Mouse (Mus musculus) brown adipose tissue, adult 24 weeks (tissue): ENCODE results near the gene Soat2. TPM values are rescaled to one million over a fixed set of nuclear protein-coding genes. Genes with fewer than 3 reads are reported as not detected.
A peak's percentile ranks its signal among the peaks of the same experiment; 100 is the strongest.

ENCODE experiments used
- H3K27ac ChIP-seq: fragments of 200-500 bp; replicated peaks from 2 replicates; pipeline ENCODE4 v1.5.1; 2012; ENCODE audit warnings: low read depth, mild to moderate bottlenecking, low read length
- H3K4me1 ChIP-seq: fragments of 200-500 bp; 2 replicates; pipeline ENCODE4 v1.6.1; 2012; ENCODE audit warnings: low read length, mixed read lengths; ENCODE audit not compliant: control insufficient read depth, insufficient read depth, insufficient read length
- H3K4me3 ChIP-seq: fragments of 200-500 bp; 2 replicates; pipeline ENCODE4 v1.5.1; 2012; ENCODE audit warnings: low read depth, mild to moderate bottlenecking, low read length, moderate library complexity; ENCODE audit not compliant: insufficient read depth
- polyA plus RNA-seq: library from polyadenylated mRNA; stranded (reverse); fragments of >200 nt; gene quantifications from 2 replicates; pipeline ENCODE4 v1.2.4, GENCODE M21; 2012; ENCODE audit not compliant: missing spikeins, insufficient read depth, insufficient read length

Soat2 gene
- polyA plus RNA-seq, 1 experiment, result not detected

DNA sequence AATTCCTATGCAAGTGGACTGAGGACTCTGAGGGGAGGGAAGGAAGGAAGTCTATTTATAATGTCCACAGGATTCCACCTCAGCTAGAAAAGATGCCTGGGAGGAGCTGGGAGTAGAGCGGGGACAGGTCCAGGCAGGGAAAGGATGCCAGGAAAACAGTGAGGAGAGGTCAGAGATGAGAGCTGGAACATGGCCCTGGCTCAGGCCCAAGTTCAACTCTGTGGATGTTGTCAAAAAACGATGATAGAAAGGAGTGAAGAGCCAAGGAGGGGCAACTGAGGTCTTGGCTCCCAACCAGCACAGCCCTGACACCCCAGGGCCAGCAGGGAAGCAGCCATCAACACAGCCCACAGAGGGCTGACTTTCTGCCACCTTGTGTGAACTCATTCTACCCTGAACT is 24.0 kb upstream of the Soat2 start:
- H3K4me3 ChIP-seq, result no peak overlapping the region
- peaks cover 3% of the 10 kb centered on the region; the same call in 1 of the 2 replicates for H3K4me1 ChIP-seq
- no peak overlapping the region for H3K27ac ChIP-seq

DNA sequence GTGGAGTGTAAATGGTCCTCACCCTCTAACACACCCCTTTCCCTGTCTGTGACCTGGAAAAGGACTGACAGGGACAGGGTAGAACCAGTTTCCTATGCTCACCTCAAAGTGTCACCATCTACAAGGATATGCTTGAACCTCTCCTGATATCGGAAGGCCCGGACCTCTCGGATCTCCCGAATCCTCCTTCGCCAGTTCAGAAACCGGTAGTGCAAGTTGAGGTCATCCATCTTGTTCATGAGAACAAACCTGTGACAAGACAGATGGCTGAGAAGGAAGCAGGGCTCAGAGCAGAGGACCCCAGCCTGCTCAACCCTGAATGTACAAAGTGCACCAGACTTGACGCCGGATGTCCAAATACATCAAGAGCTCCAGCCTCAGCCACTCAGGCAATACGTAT is 17.0 kb upstream of the Soat2 start:
- peaks cover 5% of the 10 kb centered on the region for H3K4me1 ChIP-seq
- H3K4me3 ChIP-seq, result no peak overlapping the region
- H3K27ac ChIP-seq, result no peak overlapping the region

- Histone ChIP-seq H3K4me3 (no peak overlapping the region), H3K27ac (no peak overlapping the region), H3K4me1 (peaks cover 5% of the 10 kb centered on the region)
Observed at GRCm38 (mm10) chr15:102134709-102135108, 15.6 kb upstream of the Soat2 start.

- Histone ChIP-seq H3K27ac (no peak overlapping the region), H3K4me3 (peak overlapping the region; percentile 96), H3K4me1 (peaks cover 5% of the 10 kb centered on the region)
Observed at GRCm38 (mm10) chr15:102135522-102136128, 14.7 kb upstream of the Soat2 start.

- Histone ChIP-seq H3K4me1 (peaks cover 5% of the 10 kb centered on the region), H3K27ac (no peak within 1 kb of the TSS), H3K4me3 (peak within 1 kb of the TSS; percentile 96)
Observed at GRCm38 (mm10) chr15:102136129-102136758, 14.1 kb upstream of the Soat2 start, which contains the start of gene Spryd3. Gene Spryd3, minus strand, starts transcription at chr15:102136234.

- Histone ChIP-seq H3K4me1 (no peaks in the 10 kb centered on the region), H3K4me3 (no peak overlapping the region), H3K27ac (no peak overlapping the region)
Observed at GRCm38 (mm10) chr15:102141120-102141519, 9.2 kb upstream of the Soat2 start.

DNA sequence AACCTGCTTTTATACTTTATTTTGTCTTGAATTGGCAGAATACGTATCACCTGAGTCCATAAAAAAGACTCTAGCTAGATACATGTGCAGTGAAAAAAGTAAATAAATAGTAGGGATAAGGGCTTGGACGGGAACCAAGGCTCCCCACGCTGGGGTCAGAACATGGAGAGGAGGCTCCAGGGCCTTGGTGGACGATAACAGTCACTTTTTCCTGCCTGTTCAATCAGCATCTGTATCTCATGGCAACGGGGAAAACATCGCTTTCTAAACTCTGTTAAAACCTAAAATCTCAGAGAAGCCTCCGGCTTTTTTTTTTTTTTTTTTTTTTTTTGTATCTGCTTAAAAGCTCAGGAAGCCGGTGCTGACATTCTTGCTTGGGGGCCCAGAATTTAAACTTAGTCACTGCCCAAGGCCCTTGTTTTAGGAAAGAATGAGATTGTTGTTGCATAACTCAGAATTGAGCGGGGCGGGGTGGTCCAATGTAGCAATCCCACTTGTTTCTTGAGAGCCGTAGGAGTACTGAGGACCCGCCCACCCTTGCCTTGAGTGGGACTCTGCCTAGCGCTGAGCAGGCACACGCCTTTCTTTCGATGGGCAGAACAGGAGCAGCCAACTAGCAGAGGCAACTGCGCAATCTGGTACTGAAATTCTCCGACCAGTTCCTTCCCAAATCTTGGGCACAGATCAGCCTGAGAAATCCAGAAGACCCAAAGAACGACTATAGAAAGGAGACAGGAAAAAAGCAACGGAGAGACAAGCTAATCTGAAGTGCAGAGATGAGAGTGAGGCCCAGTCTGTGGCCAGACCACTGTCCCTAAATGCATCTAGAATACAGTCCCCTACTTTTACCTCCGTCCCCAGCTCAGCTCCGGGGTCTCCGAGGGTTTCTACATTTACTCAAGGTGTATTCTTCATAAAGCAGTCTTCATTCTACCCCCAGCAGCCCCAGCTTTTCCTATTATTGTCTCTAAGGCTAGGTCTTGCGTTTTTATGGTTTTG is 7.1 kb upstream of the Soat2 start:
- no peak overlapping the region for H3K4me3 ChIP-seq
- H3K27ac ChIP-seq, result no peak overlapping the region
- H3K4me1 ChIP-seq, result no peaks in the 10 kb centered on the region

DNA sequence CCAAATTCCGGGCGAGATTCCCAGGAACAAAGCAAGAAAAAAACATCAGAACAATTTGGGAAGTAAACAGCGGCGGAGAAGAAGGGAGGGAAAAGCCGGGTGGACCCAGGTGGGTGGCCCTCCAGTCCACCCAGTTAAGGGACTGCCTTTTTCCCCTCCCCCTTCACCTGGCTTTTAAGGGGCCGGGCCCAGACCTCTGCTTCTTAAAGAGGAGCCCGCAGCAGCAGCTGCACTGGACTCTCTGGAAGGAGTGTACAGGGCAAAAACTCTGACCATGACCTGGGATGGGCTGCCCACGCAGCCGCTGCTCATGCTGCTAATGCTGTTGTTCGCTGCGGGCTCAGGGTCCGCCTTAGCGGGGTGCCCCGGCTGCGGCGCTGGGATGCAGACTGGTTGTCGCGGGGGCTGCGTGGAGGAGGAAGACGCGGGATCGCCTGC is 6.0 kb upstream of the Soat2 start, which contains the start of gene Igfbp6:
Gene Igfbp6 (plus strand): TSS at position 89 of the 438 bp plus-strand sequence.
- H3K4me1 ChIP-seq, result no peaks in the 10 kb centered on the region
- H3K27ac ChIP-seq, result no peak within 1 kb of the TSS
- peak within 1 kb of the TSS; percentile 29 for H3K4me3 ChIP-seq

GRCm38 (mm10) chr15:102144726-102145125 is 5.6 kb upstream of the Soat2 start:
- Histone ChIP-seq H3K4me3 (peak overlapping the region; percentile 29; the same call in 1 of the 2 replicates), H3K4me1 (no peaks in the 10 kb centered on the region), H3K27ac (no peak overlapping the region)

DNA sequence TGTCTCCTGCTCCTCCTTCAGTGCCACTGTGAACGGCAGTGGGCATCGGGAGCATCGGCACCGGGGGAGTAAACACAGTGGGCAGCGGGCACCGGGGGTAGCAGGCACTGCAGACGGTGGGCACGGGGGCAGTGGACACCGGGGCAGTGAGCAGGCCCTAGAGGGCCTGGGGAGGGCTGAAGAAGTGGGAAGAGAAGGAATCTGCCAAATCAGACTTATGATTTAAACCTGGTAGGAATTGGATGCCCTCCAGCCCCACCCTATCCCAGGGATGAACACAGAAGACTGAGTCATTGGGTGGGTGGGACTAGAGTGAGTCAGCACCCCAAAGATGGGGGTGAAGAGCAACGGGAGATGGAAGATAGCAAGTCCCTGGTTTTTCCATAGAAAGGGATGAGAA is 5.0 kb upstream of the Soat2 start:
- Histone ChIP-seq H3K27ac (no peak overlapping the region), H3K4me3 (peak overlapping the region; percentile 29), H3K4me1 (no peaks in the 10 kb centered on the region)

DNA sequence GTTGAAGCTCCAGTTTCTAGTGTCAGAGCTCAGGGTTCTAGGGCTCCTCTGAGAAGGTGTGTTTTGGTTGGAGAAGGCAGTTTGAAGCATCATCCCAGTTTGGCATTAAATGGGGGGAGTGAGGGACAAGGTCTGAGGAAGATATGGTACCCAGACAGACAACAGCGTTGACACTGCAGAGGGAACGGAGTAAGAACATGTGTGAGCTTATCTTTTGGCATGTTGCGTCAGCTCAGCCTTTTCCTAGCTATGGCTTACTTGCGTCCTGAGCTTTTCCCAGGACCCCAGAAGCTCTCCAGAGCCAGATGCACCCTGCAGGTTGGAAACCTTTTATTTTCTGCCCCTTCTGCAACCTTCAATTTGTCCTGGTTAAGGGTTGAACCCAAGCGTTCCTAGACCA is 4.2 kb upstream of the Soat2 start:
- no peak overlapping the region for H3K27ac ChIP-seq
- no peaks in the 10 kb centered on the region for H3K4me1 ChIP-seq
- H3K4me3 ChIP-seq, result no peak overlapping the region

DNA sequence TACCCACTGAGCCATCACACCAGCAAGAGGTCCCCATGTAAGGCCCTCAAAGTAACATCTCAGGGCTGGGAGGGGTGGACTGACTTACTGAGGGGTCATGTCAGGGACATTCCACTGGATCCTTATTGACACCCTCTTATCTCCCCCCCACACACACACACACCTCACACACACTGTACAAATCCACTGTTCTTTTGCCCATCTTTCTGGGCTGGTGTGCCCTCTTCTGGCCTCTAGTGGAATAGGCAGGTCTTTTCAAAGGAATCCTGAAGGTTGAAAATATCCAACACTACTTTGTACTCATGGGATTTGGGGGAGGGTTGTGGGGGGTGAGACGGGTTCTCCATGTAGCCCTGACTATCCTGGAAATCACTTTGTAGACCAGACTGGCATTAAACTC is 3.4 kb upstream of the Soat2 start:
- Histone ChIP-seq H3K4me1 (no peaks in the 10 kb centered on the region), H3K4me3 (no peak overlapping the region), H3K27ac (no peak overlapping the region)

- H3K27ac ChIP-seq, result no peak overlapping the region
Observed at GRCm38 (mm10) chr15:102147674-102148402, 2.5 kb upstream of the Soat2 start.

GRCm38 (mm10) chr15:102149561-102149960 is 765 bp upstream of the Soat2 start:
- Histone ChIP-seq H3K27ac (no peak overlapping the region), H3K4me1 (no peaks in the 10 kb centered on the region), H3K4me3 (no peak overlapping the region)

More at GRCm38 (mm10) chr15:102147674-102148402, 2.5 kb upstream of the Soat2 start:
- Histone ChIP-seq H3K4me1 (no peaks in the 10 kb centered on the region), H3K4me3 (no peak overlapping the region)
